Mouse (Mus musculus) kidney, postnatal 14 days (tissue): ENCODE data around the gene Sgk2.
A peak's percentile ranks its signal among the peaks of the same experiment; 100 is the strongest.

Experiments
- DNase-seq: peaks from one replicate; pipeline ENCODE4 v3.0.0; 2022; ENCODE audit warnings: mixed read lengths

Sgk2 gene

GRCm38 (mm10) chr2:162987218-162987617 is at the start of gene Sgk2:
Gene Sgk2, plus strand, starts transcription at chr2:162987330.
- DNase-seq: peak; percentile 91

GRCm38 (mm10) chr2:162939562-162939961 is 47.6 kb upstream of the Sgk2 start:
- DNase-seq: no peak

GRCm38 (mm10) chr2:162943148-162943846 is 43.8 kb upstream of the Sgk2 start, which contains the start of gene L3mbtl1:
Gene L3mbtl1, plus strand, starts transcription at chr2:162943472.
- peak; percentile 36 for DNase-seq

- DNase-seq: no peak
These were observed 43.2 kb upstream of the Sgk2 start for GRCm38 (mm10) chr2:162943931-162944330.

GRCm38 (mm10) chr2:162946964-162947363 is 40.2 kb upstream of the Sgk2 start:
- DNase-seq: no peak

GRCm38 (mm10) chr2:162947736-162948135 is 39.4 kb upstream of the Sgk2 start:
- DNase-seq: peak; percentile 55

GRCm38 (mm10) chr2:162948221-162948620 is 38.9 kb upstream of the Sgk2 start:
- DNase-seq: no peak

GRCm38 (mm10) chr2:162950776-162951175 is 36.4 kb upstream of the Sgk2 start:
- DNase-seq: no peak

GRCm38 (mm10) chr2:162956843-162957242 is 30.3 kb upstream of the Sgk2 start:
- DNase-seq: no peak

GRCm38 (mm10) chr2:162961321-162961720 is 25.8 kb upstream of the Sgk2 start:
- DNase-seq: no peak

GRCm38 (mm10) chr2:162966734-162967133 is 20.4 kb upstream of the Sgk2 start:
- DNase-seq: no peak

GRCm38 (mm10) chr2:162968357-162968756 is 18.8 kb upstream of the Sgk2 start:
- peak; percentile 54 for DNase-seq

GRCm38 (mm10) chr2:162969101-162969500 is 18.0 kb upstream of the Sgk2 start:
- DNase-seq: no peak

GRCm38 (mm10) chr2:162970896-162971295 is 16.2 kb upstream of the Sgk2 start:
- DNase-seq: no peak

GRCm38 (mm10) chr2:162972752-162973151 is 14.4 kb upstream of the Sgk2 start:
- DNase-seq: no peak

GRCm38 (mm10) chr2:162973206-162973605 is 13.9 kb upstream of the Sgk2 start:
- DNase-seq: no peak

GRCm38 (mm10) chr2:162973637-162974036 is 13.5 kb upstream of the Sgk2 start:
- no peak for DNase-seq

- DNase-seq: no peak
These were observed 11.9 kb upstream of the Sgk2 start for GRCm38 (mm10) chr2:162975157-162975775.

- DNase-seq: peak; percentile 71
These were observed 11.1 kb upstream of the Sgk2 start for GRCm38 (mm10) chr2:162976001-162976400.

GRCm38 (mm10) chr2:162984381-162984780 is 2.7 kb upstream of the Sgk2 start:
- DNase-seq: peak; percentile 55

GRCm38 (mm10) chr2:162985923-162986322 is 1.2 kb upstream of the Sgk2 start:
- peak; percentile 93 for DNase-seq

- no peak for DNase-seq
These were observed 366 bp upstream of the Sgk2 start for GRCm38 (mm10) chr2:162986764-162987163.

- no peak for DNase-seq
These were observed 1.1 kb downstream of the Sgk2 start for GRCm38 (mm10) chr2:162988235-162988634.

- DNase-seq: no peak
These were observed 4.4 kb downstream of the Sgk2 start for GRCm38 (mm10) chr2:162991394-162992083.
